Mouse (Mus musculus): ENCODE results near the gene Copz1.
"Not testable (repeated sequence)": the region's sequence is repeated elsewhere in the genome, so short reads cannot be mapped to it uniquely, and the experiment has no call there.

Gene Copz1

GRCm38 (mm10) chr15:103272419-103273279 lies at the start of gene Copz1:
Gene Copz1 (plus strand): TSS chr15:103272714.
- DNase-seq (ENCODE audit: low spot score in 2 of 2): peak; percentile 86 to 87

- DNase-seq (ENCODE audit: low spot score in 2 of 2): no peak
Measured at GRCm38 (mm10) chr15:103224161-103224560, 48.4 kb upstream of the Copz1 start.

GRCm38 (mm10) chr15:103227022-103227421 lies 45.5 kb upstream of the Copz1 start:
- no peak for DNase-seq (ENCODE audit: low spot score in 2 of 2)

- no peak for DNase-seq (ENCODE audit: low spot score in 2 of 2)
Measured at GRCm38 (mm10) chr15:103227572-103227971, 44.9 kb upstream of the Copz1 start.

- DNase-seq (ENCODE audit: low spot score in 2 of 2): no peak
Measured at GRCm38 (mm10) chr15:103228904-103229303, 43.6 kb upstream of the Copz1 start.

GRCm38 (mm10) chr15:103233119-103233518 lies 39.4 kb upstream of the Copz1 start:
- DNase-seq (ENCODE audit: low spot score in 2 of 2): no peak

- DNase-seq (ENCODE audit: low spot score in 2 of 2): no peak
Measured at GRCm38 (mm10) chr15:103237295-103237694, 35.2 kb upstream of the Copz1 start.

- peak; percentile 82 to 87 for DNase-seq (ENCODE audit: low spot score in 2 of 2)
Measured at GRCm38 (mm10) chr15:103239130-103239684, 33.3 kb upstream of the Copz1 start.

GRCm38 (mm10) chr15:103239685-103240159 lies 32.8 kb upstream of the Copz1 start, which contains the start of gene Cbx5:
Gene Cbx5 (minus strand): TSS chr15:103239816.
- peak; percentile 86 to 89 for DNase-seq (ENCODE audit: low spot score in 2 of 2)

- DNase-seq (ENCODE audit: low spot score in 2 of 2): peak; percentile 80 to 85
Measured at GRCm38 (mm10) chr15:103240160-103241028, 32.1 kb upstream of the Copz1 start, which contains the start of gene Hnrnpa1. Gene Hnrnpa1 (plus strand): TSS chr15:103240432.

- DNase-seq (ENCODE audit: low spot score in 2 of 2): not testable (repeated sequence)
Measured at GRCm38 (mm10) chr15:103241071-103242018, 31.2 kb upstream of the Copz1 start.

GRCm38 (mm10) chr15:103242885-103243284 lies 29.6 kb upstream of the Copz1 start:
- DNase-seq (ENCODE audit: low spot score in 2 of 2): no peak

- no peak for DNase-seq (ENCODE audit: low spot score in 2 of 2)
Measured at GRCm38 (mm10) chr15:103245616-103246015, 26.9 kb upstream of the Copz1 start.

GRCm38 (mm10) chr15:103247078-103247781 lies 25.3 kb upstream of the Copz1 start:
- DNase-seq (ENCODE audit: low spot score in 2 of 2): no peak

GRCm38 (mm10) chr15:103247782-103248400 lies 24.6 kb upstream of the Copz1 start:
- no peak for DNase-seq (ENCODE audit: low spot score in 2 of 2)

GRCm38 (mm10) chr15:103248401-103249313 lies 23.9 kb upstream of the Copz1 start:
- DNase-seq (ENCODE audit: low spot score in 2 of 2): no peak

- not testable (repeated sequence) for DNase-seq (ENCODE audit: low spot score in 2 of 2)
Measured at GRCm38 (mm10) chr15:103249511-103249910, 23.0 kb upstream of the Copz1 start.

GRCm38 (mm10) chr15:103250195-103250740 lies 22.2 kb upstream of the Copz1 start:
- DNase-seq (ENCODE audit: low spot score in 2 of 2): peak; percentile 77 to 86

Measured in spleen, postnatal 14 days (tissue).